Mouse (Mus musculus) hindlimb bud, embryonic 11.5 days (tissue): ENCODE data around the gene Olfr1048.
"Not testable (repeated sequence)": the region's sequence is repeated elsewhere in the genome, so short reads cannot be mapped to it uniquely, and the experiment has no call there.

ENCODE experiments used
- DNase-seq: peaks from one replicate; pipeline ENCODE4 v3.0.0-alpha.2; 2012; ENCODE audit warnings: low read depth, low spot score; ENCODE audit errors: extremely low spot score

Gene Olfr1048

DNA sequence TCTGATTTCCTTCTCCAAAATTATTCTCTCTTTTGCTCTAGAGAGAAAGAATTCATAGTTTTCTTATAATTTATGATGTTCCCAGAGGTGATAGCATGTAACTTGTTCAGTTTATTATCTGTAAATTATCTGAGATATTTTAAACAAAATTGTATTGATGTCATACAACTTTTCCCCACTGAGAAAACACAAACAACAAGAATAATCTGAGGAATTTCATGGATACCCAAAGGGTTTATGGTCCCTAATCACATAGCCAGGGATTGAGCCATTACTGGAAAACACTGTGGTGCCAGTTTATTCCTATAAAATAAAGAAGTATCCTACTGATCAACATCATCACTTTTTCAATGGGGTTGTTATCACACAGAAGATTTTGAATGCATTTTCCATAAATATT is at the start of gene Olfr1048:
Gene Olfr1048 (minus strand): TSS at position 101 of the 400 bp plus-strand sequence.
- DNase-seq, result no peak

DNA sequence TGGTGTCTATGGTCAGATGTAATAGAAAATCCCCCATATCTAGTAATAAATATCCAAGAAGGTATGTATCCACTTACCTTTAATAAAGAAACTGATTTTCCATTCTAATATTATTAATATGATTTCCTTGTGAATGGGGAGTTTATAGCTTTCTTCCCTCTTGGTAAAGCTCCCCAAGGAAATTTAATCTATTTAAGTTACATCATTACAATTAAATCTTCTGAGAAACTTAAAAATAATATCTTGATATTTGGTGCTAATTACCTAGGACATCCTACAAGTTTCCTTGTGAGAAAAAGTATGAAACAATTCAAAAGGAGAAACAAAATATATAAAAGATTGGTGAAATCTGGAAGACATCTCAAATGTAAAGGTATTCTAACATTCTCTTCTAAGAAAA is 38.9 kb upstream of the Olfr1048 start, which contains the start of gene Olfr1051:
Gene Olfr1051 (minus strand): TSS at position 101 of the 400 bp plus-strand sequence.
- not testable (repeated sequence) for DNase-seq

DNA sequence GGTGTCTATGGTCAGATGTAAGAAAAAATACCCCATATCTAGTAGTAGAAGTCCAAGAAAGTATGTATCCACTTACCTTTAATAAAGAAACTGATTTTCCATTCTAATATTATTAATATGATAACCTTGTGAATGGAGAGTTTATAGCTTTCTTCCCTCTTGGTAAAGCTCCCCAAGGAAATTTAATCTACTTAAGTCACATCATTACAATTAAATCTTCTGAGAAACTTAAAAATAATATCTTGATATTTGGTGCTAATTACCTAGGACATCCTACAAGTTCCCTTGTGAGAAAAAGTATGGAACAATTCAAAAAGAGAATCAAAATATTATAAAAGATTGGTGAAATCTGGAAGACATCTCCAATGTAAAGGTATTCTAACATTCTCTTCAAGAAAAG is 18.1 kb upstream of the Olfr1048 start, which contains the start of gene Olfr1049:
Gene Olfr1049 (minus strand): TSS at position 101 of the 400 bp plus-strand sequence.
- DNase-seq, result not testable (repeated sequence)

DNA sequence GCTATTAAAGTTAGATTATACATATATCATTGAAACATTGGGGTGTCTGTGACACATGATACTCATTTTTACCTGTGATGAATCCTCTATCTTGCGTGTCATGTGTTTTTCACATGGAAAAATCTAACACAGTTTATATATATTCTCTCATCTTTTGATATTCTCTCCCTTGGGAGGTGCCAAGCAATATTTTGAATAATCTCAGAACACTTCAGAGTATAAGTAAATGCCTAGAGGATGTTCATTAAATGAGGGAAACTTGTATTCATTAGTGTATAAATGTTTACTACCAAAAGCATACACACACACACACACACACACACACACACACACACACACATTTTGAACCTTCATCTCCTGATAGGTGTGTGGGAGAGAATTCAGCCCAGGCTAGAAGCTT is 8.8 kb downstream of the Olfr1048 start, which contains the start of gene Olfr1047:
Gene Olfr1047 (minus strand): TSS at position 101 of the 400 bp plus-strand sequence.
- DNase-seq, result no peak

DNA sequence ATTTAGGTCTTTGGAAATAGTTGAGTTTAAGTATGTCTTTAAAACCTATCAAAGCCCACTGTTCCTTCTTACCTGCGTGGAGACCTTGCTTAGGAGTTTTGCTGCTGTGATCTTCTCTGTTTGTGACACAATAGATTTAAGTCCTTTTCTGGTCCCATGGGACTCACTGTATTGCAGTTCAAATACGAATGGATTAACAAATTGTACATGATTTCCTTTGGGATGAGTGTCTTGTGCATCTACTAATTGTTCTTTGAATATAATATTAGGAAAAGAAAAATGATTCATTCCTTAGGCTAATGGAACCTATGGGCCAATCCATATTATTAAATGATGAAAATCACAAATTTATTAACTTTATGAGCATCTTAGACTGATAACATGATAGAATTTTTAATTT is 20.9 kb downstream of the Olfr1048 start, which contains the start of gene Olfr1046:
Gene Olfr1046 (minus strand): TSS at position 101 of the 400 bp plus-strand sequence.
- DNase-seq, result no peak

DNA sequence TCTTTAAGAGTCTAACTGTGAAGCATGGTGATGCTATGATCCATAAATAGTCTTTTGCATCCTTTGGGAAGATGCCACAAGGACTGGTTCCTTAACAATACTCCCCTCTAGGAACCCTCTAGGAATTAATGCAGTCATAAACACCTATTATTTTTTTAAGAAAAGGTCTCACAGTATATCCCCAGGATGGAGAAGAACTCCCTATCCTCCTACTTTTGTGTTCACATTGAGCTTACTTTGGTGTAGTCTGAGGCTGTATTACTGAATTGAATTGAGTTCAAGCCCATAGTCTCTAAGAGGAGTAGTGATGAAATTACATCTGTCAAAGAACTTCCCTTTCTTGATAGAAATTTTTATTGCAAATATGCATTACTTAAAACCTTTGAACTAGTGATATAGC is 37.2 kb downstream of the Olfr1048 start, which contains the start of gene Olfr1045:
Gene Olfr1045 (minus strand): TSS at position 101 of the 400 bp plus-strand sequence.
- no peak for DNase-seq

DNA sequence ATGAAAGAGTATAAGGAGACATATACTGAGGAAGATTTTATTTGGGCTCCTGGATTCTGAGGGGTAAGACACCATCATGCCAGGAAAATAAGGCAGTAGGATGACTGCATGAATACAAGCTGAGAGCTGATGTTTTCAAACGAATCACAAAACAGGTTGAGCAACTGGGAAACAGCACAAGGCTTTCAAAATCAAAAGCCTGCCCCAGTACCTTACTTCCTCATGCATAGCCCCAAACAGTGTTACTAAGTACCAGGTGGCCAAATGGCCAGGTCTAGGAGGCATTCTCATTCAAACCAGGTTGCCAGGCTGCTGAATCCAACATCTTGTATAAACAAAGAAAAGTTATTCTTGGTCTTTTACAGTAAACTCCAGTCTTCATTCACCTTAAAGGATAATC is 44.2 kb downstream of the Olfr1048 start:
- no peak for DNase-seq

DNA sequence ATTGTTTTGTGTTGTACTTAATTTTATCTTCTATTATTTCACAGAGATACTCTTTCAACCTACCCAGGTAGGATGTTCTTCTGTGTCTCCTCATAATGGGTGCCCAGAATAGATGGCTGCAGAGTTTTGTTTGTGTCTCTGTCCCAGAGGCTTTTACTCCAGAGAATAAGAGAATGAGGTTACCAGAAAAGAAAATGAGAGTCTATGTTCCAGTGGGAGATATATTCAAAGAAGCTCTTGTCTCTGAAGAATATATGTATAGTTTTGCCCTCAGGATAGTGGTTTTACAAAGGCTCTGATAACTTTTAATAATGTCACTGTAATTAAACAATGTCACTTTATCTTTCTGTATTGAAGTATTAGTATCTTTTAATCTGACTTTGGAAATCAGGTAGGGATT is 54.5 kb downstream of the Olfr1048 start, which contains the start of gene Olfr52:
Gene Olfr52 (minus strand): TSS at position 101 of the 400 bp plus-strand sequence.
- DNase-seq, result no peak
